Mouse (Mus musculus): ENCODE measurements around the gene Pik3c2b. TPM values are rescaled to one million over a fixed set of nuclear protein-coding genes. Genes with fewer than 3 reads are reported as not detected.
A peak's percentile ranks its signal among the peaks of the same experiment; 100 is the strongest.
"Not testable (repeated sequence)": the region's sequence is repeated elsewhere in the genome, so short reads cannot be mapped to it uniquely, and the experiment has no call there.

The Pik3c2b gene
- total RNA-seq (2021), result 7.9 and 8.3 TPM in 2 replicates
- long read RNA-seq, partial matches to known transcripts, result 1 of 3 reads
- long read RNA-seq, other reads (novel, unspliced or antisense), result 2 of 3 reads

DNA sequence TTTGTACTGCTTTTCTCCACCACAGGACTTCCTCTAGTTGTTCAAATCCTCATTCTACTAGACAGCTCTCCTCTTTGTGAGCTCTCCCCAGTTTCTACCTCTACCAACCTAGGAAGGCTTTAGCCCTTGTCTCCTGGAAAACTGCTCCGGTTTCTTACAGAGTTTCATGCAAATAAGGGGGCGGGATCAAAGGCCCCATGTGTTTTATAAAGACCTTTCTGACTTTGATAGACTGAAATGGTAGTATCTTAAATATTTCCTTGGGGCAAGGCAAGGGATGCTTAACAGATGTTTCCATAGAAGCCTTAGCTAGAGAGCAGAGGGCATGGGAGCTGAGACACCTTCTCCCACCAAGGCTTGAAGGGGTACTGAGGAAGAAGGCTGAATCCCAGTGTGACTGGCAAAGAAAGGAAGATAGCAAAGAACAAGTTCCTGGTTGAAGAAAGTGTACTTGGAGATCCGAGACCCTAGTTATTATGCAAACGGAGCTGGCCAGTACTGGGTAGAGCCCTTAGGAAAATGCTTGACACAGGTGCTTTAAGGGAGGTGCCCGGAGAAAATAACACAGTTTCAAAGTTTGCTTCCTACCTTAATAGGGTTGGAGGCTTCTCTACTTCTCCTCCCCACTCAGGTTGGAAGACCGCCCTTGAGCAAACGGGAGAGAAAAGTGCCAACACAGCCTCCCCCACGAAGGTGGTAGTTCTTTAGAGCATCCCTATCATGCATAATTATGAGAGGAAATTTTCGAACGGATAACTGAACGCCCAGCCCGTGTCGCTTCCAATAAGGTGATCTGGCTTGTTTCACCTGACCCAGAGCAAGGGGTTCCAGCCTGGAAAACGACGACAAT is at the start of gene Pik3c2b:
Pik3c2b (plus strand) TSS at position 657 of the 850 bp plus-strand sequence.
- DNase-seq, result no peak

DNA sequence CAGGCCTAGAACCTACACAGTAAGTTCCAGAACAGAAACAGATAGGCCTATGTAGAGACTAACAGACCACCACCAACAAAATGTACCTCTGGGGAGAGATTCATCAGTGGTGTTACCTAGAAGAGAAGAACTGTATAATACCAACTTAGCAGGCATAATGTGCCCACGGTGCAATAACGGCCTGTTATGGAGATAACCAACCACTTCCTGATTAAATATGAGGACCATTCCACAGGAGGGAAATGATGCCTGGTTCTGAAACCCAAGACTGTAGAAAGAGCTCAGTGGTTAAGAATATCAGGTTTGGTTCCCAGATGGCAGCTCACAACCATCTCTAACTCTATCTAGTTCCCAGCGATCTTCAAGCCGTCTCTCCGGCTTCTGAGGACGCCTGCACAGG is 45.1 kb upstream of the Pik3c2b start:
- no peak for DNase-seq

DNA sequence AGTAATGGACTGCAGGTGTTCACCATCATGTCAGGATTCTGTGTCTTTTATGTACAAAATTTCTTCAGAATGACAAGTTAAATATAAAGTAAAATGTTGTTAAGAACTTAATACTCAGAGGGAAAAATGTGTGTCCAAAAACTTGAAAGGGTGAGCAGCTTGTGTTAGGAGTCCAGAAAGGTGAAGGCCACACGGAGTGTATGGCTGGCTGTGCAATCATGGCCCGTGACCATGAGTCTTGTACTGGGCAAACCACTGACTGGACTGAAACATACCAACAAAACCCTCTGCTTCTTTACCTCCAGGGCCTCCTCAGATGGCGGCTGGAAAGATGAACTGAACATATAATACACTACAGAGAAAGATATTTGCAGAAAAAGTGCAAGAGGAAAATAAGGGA is 38.9 kb upstream of the Pik3c2b start:
- peak; percentile 19 for DNase-seq

DNA sequence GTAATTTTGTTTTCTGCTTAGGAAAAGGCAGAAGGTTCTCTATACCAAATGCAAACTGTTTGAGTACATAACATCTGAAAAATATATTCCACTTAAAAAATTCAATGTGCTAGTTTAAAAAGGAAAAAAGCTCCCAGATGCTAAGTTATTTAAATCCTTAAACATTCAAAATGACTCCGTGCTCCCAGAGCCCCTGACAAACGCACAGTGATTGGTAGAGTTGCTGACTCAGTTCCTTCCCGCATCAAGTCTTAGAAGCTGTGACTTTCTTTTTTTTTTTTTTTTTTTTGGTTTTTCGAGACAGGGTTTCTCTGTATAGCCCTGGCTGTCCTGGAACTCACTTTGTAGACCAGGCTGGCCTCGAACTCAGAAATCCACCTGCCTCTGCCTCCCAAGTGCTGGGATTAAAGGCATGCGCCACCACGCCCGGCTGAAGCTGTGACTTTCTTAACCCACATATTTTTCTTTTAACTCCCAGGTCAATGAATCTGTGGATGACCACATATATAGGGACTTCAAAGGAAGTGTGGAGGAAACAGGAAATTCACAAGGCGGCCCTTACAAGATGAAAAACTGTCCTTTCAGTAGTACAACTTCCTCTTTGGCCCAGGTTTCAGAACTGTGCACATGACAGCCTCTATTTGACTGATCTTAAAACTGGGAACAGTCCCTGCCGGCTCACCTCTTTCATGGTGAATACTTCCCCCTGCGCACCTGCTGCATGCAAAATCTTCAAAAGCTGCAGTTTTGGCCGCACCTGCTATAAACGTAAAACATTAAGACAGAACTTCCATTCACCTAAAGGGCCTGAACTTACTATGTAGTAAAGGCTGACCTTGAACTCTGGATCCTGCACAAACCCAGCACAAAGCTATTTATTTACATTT is 33.3 kb upstream of the Pik3c2b start:
- DNase-seq, result no peak

DNA sequence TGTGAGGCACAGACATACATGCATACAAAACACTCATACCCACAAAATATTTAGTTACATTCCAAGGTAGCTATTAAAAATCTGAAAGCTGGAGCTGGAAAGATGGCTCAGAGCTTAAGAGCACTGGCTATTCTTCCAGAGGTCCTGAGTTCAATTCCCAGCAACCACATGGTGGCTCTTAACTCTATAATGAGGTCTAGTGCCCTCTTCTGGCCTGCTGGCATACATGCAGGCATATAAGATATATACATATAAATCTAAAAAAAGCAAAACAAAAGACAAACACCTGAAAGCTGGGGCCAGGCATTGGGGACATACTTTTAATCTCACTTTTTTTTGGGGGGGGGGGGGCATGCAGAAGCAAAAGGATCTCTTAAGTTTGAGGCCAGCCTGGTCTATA is 32.1 kb upstream of the Pik3c2b start:
- DNase-seq, result no peak

DNA sequence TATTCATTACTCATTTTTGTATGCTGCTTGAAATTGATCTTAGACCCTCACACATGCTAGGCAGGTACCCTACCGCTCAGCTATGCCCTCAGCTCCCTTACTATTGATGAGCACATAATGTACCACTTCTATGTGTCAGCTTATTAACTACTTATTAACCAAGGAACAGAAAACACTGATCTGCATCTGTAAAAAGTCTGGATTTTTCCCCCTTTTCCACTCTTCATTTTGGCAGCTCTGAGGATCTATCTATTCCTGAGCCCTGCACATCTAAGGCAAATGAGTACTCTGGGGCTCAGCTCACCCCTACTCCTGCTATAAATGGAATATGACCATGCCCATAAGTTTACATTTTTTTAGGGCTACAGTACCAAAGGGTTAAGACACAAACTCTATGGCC is 31.3 kb upstream of the Pik3c2b start:
- no peak for DNase-seq

DNA sequence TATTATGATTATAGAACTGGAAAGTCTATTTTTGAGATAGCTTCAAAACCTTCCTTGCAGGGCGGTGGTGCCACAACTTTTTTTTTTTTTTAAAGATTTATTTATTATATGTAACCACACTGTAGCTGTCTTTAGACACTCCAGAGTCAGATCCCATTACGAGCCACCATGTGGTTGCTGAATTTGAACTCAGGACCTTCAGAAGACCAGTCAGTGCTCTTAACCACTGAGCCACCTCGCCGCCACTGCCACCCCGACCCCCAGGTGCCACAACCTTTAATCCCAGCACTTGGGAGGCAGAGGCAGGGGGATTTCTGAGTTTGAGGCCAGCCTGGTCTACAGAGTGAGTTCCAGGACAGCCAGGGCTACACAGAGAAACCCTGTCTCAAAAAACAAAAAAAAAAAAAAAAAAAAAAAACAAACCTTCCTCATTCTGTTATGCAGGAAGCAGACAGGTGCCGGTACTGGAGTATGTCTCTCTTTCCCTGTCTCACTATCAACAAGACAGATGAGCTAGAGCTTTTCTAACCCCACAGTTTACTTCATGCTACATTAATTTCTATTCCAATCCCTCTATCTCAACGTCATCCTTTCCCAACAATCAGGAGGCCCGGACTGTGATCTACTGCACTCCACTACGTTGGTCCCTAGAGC is 28.6 kb upstream of the Pik3c2b start:
- DNase-seq, result no peak

DNA sequence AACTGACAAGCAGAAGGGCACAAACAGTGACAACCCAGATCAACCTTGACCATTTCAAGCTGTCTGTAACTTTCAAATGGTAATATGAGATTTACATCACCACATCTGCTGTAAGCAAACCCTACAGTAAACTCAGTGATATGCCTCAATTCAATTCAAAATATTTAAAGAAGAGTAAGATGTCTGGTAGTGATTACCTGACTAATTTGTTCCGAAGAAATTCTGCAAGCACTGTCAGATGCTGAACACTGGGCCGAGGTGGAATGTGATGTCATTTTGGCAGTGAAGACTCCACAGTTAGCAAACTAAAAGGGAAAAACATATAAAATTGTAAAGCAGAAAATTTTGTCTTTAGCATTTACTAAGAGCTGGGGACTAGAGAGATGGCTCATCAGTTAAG is 26.9 kb upstream of the Pik3c2b start:
- DNase-seq, result no peak

DNA sequence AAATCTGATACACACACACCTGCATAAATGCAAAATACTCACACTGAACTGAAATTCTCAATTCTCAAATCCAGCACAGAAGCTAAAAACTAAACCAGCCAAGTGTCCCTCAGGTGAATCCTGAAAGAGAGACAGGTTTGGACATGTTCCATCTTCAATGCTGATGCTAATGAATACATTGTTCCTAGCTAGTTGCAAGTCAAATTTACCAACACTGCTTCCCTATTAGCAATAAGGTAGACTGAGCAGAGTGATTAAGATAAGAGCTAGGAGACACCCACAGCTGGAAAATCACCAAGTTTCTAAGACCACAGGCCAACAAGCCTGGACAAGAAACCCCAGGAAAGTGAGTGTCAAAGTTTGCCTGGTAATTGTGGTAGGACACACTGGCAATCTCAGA is 26.2 kb upstream of the Pik3c2b start:
- DNase-seq, result no peak

DNA sequence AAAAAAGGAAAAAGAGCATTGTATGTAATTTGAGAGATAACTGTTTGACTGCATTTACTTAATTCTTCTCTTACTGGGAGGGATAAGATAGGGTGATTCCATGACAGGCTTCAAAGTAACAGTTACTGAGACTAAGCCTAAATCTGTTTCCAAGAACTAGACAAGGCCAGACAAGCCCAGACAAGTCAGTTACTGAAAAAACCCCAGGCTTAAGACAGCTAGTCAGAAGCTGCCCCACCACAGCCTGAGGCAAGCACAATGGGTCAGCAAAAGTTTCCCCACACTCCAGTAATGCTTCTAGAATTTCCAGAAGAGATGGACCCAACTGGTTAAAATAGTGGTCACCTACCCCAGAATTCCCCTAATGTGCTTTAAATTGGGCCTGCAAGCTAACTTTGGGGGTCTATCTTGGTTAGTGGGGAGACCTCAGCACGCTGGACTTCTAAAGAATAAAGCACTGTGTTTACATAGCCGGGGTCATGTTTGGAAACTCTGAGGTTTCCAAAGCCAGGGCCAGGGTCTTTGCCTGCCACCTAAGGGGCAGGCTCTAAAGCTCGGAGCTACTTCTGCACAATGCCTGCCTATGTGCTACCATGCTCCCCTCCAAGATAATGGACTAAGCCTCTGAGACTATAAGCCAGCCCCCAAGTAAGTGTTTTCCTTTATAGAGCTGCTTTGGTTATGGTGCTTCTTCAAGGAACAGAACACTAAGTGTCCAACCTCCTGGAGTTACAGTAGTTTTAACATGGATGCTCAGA is 25.2 kb upstream of the Pik3c2b start:
- DNase-seq, result no peak

DNA sequence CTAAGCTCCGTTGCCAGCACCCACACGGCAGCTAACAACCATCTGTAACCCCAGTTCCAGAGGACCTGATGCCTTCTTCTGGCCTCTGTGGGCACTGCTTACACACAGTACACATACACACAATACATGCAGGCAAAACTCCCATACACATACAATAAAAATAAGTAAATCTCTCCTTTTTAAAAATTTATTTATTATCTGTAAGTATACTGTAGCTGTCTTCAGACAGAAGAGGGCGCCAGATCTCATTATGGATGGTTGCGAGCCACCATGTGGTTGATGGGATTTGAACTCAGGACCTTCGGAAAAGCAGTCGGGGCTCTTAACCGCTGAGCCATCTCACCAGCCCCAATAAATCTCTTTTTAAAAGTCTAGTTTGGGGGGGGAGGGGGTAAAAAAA is 24.1 kb upstream of the Pik3c2b start:
- DNase-seq, result no peak

DNA sequence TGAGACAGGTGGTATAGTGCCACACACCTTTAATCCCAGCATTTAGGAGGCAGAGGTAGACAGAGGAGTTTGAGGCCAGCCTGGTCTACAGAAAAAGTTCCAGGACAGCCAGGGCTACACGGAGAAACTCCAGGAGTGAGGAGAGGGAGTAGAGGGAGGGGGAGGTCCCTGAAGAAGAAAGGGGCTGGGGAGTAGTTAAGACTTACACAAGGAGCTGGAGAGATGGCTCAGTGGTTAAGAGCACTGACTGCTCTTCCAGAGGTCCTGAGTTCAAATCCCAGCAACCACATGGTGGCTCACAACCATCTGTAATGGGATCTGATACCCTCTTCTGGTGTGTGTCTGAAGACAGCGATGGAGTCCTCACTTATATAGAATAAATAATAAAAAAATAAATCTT is 23.5 kb upstream of the Pik3c2b start:
- not testable (repeated sequence) for DNase-seq

DNA sequence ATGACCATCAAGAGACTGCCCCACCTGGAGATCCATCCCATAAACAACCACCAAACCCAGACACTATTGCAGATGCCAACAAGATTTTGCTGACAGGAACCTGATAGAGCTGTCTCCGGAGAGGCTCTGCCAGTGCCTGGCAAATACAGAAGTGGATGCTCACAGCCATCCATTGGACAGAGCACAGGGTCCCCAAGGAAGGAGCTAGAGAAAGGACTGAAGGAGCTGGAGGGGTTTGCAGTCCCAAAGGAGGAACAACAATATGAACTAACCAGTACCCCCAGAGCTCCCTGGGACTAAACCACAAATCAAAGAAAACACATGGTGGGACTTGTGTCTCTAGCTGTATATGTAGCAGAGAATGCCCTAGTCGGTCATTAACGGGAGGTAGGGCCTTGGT is 21.7 kb upstream of the Pik3c2b start:
- not testable (repeated sequence) for DNase-seq

DNA sequence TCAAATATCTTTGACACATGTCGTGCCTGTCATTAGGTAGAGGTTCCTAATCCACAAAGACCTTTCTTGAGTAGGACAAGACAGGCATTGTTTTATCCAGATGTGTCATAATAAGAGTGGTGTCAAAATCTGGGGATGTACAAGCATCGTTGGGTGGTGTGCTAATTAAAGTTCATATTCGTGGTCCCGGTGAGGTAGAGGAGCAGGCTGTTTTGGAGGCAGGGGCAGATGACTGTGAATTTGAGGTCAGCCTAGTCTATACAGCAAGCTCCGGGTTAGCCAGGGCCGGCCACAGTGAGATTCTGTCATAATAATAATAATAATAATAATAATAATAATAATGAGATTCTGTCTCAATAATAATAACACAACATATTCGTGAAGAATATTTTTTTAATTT is 21.0 kb upstream of the Pik3c2b start:
- no peak for DNase-seq

DNA sequence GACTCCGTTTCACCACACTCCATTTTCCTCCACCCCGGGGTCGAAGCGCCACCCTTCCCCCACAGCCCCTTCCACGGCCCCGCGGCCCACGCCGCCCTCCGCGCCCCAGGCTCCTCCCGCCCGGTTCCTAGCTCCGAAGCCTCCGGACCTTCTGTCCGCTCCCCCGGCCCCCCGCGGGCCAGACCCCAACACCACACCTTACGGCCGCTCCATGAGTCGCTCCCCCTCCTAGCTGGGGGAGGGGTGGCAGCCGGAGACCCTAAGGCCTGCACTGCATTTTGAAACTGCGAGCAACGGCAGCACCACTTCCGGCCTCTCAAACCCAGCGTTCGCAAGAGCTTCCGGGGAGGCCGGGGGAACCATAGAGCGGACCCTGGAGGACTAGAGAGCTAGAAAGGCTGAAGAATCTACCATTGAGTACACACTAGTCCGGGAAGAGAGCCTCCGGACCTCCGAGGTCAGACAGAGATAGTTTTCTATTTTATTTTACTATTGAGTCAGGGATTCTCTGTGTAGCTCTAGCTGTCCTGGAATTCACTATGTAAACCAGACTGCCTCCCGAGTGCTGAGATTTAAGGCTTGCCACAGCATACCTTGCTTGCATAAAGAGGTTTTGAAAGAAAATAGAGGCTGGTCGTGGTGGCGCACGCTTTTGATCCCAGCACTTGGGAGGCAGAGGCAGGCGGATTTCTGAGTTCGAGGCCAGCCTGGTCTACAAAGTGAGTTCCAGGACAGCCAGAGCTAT is 20.2 kb upstream of the Pik3c2b start:
- DNase-seq, result peak; percentile 80

DNA sequence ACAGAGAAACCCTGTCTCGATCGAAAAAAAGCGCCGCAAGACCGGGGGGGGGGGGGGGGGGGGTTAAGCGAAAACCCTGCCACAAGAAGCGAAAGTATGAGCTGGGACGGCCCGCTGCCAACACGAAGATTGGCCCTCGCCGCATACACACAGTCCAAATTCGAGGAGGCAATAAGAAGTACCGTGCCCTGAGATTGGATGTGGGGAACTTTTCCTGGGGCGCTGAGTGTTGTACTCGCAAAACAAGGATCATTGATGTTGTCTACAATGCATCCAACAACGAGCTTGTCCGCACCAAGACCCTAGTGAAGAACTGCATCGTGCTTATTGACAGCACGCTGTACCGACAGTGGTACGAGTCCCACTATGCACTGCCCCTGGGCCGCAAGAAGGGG is 19.7 kb upstream of the Pik3c2b start:
- DNase-seq, result not testable (repeated sequence)

DNA sequence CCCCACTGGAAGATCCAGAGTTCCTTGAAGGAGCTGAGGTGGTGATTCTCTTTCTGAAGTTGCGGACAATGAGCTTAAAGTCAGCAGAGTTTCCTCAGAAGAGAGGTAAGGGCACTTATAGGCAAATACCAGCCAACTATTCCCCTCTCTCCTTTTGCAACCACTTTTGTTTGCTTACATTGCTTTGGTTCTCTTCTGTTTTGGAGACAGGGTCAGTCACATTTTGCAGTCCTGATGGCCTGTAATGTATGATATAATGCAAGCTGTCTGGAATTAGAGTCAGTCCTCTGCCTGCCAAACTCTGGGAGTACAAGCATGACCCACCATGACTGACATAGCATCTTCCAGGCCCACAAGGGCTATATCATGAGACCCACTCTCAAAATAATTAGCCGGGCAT is 18.3 kb upstream of the Pik3c2b start:
- no peak for DNase-seq

DNA sequence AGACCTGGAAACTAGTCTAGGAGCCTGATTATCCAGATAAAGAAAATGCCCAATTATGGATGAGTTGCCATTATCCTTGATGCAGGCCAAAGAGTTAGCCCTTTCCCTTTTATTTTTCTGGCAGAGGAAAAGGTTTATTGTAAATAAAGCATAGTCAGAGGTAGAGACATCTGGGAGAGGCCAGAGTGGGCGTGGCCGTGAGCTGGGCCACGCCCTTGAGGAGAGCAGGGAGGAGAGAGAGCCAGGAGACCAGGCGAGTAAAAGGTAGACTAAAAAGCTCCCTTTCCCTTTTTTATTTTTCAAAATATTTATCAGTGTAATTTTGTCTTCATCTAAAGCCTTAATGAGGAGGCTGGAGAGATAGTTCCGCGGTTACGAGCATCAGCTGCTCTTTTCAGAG is 17.5 kb upstream of the Pik3c2b start:
- DNase-seq, result no peak

DNA sequence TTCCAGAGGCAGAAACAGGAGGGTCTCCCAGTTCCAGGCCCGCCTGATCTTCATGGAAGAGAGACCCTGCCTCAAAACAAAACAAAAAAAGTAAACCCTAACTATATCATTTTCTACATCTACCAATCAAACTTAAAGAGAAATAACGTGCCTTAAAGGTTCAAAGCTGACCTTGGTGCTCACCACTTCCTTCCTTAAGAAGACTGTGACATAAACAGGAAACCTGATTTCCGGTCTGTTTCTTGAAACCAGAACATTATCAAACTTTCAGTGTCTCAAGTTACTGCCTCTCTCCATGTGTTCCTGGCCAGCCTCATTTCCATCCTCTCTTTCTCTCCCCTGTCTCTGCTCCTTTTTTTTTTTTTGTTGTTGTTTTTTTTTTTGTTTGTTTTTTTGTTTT is 15.7 kb upstream of the Pik3c2b start:
- no peak for DNase-seq

DNA sequence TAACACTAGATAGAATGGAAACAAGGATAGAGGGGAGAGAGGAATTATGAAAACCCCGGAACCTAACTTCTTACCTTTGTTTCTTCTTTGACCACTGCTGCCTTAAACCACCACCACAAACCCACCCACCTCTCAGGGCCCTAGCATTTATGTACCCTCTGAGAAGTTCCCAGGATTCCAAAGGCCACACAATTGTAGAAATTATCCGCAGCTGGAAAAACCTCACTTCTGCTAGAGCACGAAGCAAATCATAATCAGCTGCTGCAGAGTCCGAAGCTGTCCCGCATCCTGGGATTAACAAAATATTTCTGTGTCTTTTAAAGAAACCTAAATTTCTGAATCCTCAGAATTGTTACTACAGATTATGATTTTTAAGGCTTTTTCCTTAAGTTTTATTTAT is 15.0 kb upstream of the Pik3c2b start, which contains the start of gene Mdm4:
Mdm4 (minus strand) TSS at position 101 of the 400 bp plus-strand sequence.
- no peak for DNase-seq

DNA sequence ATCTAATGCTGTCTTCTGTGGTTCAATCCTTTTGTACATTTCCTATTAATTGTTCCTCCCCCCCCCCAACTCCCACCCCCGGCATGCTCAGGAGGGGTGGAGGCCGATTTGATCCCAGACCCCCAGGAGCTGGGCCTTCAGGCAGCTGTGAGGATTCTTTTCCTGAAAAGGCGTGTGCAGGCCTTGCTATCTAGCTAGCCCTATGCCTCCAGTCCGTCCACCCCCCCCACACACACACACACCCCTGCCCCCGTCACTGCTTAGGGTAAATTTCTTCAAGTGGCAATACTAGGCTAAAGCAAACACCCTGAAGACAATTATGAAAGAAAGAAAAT is 12.5 kb upstream of the Pik3c2b start:
- DNase-seq, result no peak
